Mouse (Mus musculus): Measurements from ENCODE around the gene Eef1akmt2.

The Eef1akmt2 gene

DNA sequence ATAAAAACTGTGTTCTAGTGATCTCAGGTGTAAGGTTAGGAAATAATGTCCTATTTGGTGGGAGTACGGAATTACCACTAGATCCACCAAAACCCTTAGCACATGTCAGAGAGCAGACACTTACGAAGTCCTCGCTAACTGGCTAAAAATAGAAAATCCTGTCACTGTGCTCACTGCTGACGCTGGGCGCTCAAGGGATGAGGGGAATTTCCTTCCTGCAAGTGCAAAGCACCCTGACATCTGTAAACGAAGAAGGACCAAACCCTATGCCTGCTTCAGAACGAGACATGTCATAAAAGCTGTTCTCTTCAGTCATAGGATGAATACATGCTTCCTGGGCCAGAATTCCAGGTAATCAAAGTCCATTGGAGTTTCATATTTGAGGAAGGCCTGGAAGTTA lies 66.5 kb downstream of the Eef1akmt2 start:
- DNase-seq = peak; percentile 97

DNA sequence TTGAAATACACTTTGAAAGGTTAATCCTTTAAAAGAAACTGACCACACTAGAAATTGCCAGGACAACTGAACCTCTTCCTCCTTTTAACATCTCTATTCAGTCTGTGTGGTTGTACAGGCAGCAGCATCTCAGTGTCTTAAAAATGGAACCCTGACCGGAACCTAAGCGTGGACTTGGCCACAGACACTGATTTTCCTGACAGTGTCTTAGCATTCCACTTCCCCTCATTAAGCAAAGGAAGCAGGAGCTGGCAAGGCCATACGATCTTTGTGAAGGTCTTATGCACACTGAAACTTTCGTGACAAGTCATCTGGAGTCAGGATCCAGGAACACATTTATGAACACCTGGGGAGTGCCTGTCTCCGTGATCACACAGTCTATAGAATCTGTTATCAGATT lies 68.4 kb downstream of the Eef1akmt2 start:
- DNase-seq = peak; percentile 95

DNA sequence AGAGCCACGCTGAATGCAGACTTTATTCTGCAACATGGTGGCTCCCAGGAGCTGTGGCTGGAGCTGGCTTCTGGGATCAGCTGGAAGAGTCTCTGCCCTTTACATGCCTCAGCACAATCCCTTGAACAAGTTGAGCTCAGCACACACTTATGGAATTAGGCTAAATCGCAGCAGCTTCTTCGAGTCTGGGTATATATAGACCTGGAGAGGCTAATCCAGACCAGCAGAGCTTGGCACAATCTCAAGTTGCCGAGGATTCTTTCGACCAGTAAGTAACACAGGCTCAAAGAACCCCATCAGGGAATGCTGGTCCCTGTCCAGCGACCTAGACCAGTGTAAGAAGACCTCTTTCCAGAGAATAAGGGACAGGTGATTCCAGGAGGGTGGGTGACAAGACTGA lies 70.6 kb downstream of the Eef1akmt2 start:
- no peak for DNase-seq

DNA sequence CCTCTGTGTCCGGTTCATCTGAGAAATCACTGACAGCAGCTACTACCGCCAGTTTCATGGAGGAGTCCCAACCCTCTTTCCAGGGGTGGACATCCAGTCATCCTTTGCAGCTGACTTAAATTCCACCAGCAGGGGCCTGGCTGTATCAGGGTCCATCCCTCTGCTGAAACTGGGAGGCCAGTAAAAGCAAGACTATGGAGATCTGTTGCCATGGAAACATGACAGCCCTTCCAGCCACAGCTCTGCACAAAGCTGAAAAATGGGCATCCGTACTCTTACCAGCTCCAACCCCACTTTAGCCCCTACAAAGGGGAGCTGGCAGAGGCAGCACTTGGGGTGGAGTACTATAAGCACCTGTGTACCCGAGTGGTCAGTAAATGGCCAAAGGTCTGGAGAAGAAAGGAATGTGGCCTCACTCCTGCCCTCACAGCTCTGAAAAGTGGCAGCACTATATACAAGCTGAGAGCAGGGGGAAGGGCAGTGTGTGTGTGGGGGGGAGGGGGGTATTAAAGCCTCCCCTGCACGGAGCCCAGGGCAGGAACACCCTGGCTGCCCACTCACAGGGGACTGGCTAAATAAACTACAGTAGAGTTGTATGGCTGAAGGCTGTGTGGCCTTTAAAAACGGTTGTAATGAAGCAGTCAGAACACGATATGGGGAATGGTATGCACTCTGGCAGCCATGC lies 71.2 kb downstream of the Eef1akmt2 start:
- no peak for DNase-seq

DNA sequence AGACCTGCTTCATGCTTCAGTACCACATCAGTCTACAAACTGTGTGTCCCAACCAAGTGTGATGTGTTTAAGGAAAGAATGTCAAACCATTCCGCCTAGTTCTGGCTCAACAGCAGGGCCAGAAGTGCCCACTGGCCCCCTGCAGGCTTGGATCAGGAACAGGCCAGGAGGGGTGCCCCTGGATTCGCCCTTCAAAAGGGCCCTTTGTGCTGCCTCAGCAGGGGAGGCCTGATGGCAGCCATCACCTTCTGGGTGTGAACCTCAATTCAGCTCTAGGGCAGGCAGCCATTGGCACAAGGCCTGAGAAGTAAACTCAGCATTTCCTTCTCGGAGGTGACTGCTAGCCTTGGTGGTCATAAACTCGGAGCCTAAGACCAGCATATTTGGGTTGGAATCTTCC lies 71.9 kb downstream of the Eef1akmt2 start:
- no peak for DNase-seq

DNA sequence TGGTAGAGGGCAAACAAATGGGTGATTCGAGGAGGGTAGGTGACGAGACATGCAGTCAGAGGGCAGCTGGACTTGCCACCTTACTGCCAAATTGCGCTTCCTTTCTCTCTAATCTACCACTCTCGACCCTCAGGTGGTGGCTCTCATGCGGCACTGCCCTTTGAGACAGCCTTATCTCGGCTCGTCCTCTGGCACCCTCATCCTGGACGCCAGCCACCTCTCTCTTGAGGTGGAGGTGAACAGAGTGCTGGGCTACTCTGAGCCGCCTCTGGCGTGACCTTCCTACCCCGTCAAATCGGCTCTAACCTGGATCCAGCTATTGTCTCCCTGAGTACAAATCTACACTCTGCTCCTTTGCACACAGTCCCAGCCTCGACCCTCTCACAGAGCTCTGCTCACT lies 73.8 kb downstream of the Eef1akmt2 start:
- peak; percentile 95 for DNase-seq

DNA sequence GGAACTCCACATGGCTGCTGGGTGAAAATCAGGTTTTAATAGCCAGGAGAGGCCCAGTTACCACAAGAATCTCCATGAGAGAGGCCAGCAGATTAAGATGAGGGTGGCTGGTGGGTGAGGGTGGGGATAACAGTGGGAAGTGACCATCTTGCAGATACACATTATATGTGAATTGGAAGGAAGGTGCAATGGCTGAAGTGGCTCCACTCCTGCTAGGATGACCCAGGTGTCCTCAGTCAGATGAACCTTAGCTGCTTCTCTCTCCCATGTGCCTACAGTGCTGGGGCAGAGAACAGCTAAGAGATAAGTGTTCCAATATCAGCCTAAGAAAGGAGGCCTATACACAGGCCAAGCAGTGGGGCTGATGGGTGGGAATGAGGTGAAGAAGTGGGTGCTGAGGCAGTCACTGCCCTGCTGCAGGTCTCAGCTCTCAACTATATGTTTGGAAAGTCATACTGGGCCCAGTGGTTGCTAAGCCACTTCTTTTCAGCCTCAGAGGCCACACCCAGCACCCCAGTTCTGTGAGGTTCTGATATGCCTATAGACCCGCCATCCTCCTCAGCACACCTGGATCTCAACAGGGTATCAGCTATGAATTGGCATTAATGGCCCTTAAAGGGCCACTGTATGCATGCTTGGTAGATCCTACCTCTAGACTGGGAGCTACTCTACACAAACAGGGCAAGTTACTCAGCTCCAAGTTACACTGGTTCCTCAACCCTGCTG lies 74.6 kb downstream of the Eef1akmt2 start:
- DNase-seq = no peak

Measured in heart, adult 11 months (tissue).